Mouse (Mus musculus): ENCODE results near the gene Slc11a2.

GRCm38 (mm10) chr15:100406088-100406487 lies 18.8 kb downstream of the Slc11a2 start:
- TF ChIP-seq SMC3 (IDR thresholded peaks at IDR 0.05; ENCODE audit: low read depth, low read length) (no peak), RCOR1 (conservative IDR thresholded peaks at IDR 0.05; ENCODE audit: low read depth, low read length) (no peak), POLR2AphosphoS2 (IDR thresholded peaks at IDR 0.05; ENCODE audit: low read depth, low read length) (no peak), ZC3H11A (IDR thresholded peaks at IDR 0.05; ENCODE audit: low read depth, low read length) (no peak)

Measured in CH12.LX (cell line).